Mouse (Mus musculus): Measurements from ENCODE around the gene Ybx1. TPM values are rescaled to one million over a fixed set of nuclear protein-coding genes. Genes with fewer than 3 reads are reported as not detected.
"Not testable (repeated sequence)": the region's sequence is repeated elsewhere in the genome, so short reads cannot be mapped to it uniquely, and the experiment has no call there.

The Ybx1 gene
- total RNA-seq (2021): 100 to 1,000 TPM; 798 to 928 TPM
- long read RNA-seq, transcript Ybx1-201 (8 exons, 1,628 nt): major isoform, 583 of 715 reads
- long read RNA-seq, partial matches to known transcripts: 33 of 715 reads
- long read RNA-seq, other reads (novel, unspliced or antisense): 98 of 715 reads

GRCm38 (mm10) chr4:119294415-119295133, at the start of gene Ybx1:
Gene Ybx1, minus strand, starts transcription at chr4:119294604.
- peak; percentile 100 for DNase-seq (ENCODE audit: low spot score in 2 of 2)

- DNase-seq (ENCODE audit: low spot score in 2 of 2): peak; percentile 71 to 78
Observed at GRCm38 (mm10) chr4:119338861-119339361, 44.5 kb upstream of the Ybx1 start.

GRCm38 (mm10) chr4:119338422-119338821, 44.0 kb upstream of the Ybx1 start:
- peak in 1 of 2 experiments; percentile 33 for DNase-seq (ENCODE audit: low spot score in 2 of 2)

- no peak for DNase-seq (ENCODE audit: low spot score in 2 of 2)
Observed at GRCm38 (mm10) chr4:119333487-119333886, 39.1 kb upstream of the Ybx1 start.

DNA sequence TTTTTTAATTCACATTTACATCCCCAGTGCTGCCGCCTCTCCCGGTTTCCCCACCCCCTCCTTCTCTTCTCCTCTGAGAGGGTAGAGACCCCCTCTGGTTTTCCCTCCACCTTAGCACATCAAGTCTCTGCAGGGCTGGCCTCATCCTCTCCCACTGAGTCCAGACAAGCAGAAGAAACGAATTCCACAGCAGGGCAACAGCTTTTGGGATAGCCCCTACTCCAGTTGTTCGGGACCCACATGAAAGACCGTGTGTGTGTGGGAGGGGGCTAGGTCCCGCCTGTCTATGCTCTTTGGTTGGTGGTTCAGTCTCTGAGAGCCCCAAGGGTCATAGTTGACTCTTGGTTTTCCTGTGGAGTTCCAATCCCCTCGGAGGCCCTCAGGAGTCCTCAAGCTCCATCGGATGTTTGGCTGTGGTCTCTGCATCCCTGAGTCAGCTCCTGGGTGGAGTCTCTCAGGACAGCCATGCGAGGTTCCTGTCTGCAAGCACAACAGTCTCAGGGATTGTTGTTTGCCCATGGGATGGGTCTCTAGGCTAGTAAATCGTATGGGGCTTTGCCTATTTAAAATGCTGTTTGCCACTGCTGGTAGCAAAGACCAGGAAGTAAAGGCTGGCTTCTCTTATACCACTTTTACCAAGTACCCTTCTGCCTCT, 26.6 kb upstream of the Ybx1 start:
- peak; percentile 8 to 23 for DNase-seq (ENCODE audit: low spot score in 2 of 2)

DNA sequence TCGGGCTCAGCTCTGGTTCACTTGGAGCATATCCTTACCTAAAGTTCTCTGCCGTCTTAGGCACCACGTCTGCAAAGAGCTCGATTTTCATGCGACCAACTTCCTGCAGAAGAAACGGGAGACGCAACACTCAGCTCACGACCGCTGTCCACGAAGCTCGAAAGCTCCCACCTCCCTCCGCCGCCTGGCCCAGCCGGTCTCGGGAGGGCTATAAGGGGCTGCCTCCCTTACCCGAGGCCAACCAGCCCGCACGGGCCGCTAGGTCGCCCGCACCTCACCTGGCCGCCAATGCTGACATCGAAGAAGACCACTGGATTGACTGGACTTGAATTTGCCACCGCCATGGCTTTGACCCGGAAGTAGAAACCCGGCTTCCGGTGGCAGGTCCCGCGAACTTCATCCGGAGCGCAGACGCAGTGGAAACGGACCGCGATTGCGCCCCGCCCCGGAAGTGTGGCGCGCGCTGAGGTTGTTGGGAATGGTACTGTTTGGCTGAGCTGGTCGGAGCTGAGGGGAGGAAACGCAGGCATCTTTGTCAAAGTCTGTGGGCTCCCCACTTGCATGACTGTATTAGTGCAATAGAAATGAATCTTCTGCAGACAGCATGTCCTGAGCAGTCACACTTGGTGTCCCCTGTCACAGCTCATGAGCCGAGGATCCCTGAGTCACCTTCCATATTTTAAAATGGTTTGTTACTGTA, 25.9 kb upstream of the Ybx1 start, which contains the start of gene Ppih:
Gene Ppih, minus strand, starts transcription at position 416 of the 700 bp plus-strand sequence.
- DNase-seq (ENCODE audit: low spot score in 2 of 2): peak; percentile 96 to 97

GRCm38 (mm10) chr4:119313756-119314155, 19.4 kb upstream of the Ybx1 start:
- no peak for DNase-seq (ENCODE audit: low spot score in 2 of 2)

- DNase-seq (ENCODE audit: low spot score in 2 of 2): no peak
Observed at GRCm38 (mm10) chr4:119305418-119305817, 11.0 kb upstream of the Ybx1 start.

DNA sequence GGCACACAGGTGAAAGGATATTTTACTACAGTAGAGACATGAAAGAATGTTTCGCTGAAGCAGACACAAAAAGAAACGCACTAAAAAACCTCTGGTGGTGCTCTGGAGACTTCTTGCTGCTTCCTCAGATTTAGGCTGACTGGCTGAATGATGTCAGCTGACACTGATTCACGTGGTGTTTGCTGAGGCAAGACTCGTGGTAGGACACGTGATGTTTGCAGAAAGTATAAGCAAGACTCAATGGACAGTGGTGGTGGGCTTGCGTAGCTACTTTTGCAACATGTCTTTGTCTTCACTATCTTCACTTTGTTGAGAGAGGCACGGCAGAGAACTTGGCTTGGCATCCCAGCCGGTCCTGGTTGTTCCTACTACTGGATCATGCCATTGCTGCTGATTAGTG, 8.9 kb upstream of the Ybx1 start:
- no peak for DNase-seq (ENCODE audit: low spot score in 2 of 2)

DNA sequence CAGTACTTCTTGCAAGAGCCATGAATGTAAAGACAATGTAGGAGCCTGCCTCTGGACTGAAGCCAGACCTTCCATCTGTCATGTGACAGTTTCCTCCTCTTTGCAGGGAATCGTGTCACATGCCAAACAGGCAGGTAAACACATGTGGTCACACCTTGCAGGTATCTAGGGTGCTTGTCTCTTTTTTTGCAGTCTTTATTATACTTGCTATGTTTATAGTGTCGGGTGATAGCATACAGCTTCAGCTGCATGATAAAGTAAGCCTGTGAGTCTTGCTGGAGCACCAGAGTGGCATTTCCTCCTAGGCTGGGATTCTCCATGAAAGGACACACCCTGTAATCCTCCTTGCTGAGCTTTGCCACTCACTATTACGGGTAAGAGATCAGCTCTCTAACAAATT, 7.4 kb upstream of the Ybx1 start:
- DNase-seq (ENCODE audit: low spot score in 2 of 2): no peak

DNA sequence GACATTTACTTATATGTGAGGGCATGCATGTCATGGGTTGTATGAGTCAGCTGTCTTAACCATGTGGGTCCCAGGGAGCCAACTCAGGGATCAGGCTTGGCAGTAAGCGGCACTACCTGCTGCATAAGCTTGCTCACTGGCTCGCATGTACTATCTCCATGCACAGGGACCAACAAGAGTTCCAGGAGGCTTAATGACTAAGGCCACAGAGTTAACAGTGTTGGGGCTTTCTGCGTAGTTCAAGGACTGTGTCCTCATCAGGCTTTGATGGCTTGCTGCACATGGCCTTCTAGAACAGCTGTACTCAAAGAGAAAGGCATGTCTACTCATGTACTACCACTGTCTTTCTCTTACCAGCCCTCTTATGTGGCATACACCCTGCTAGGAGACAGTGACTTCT, 6.4 kb upstream of the Ybx1 start:
- DNase-seq (ENCODE audit: low spot score in 2 of 2): no peak

- DNase-seq (ENCODE audit: low spot score in 2 of 2): no peak
Observed at GRCm38 (mm10) chr4:119297361-119297760, 3.0 kb upstream of the Ybx1 start.

- peak in 1 of 2 experiments; percentile 21 for DNase-seq (ENCODE audit: low spot score in 2 of 2)
Observed at GRCm38 (mm10) chr4:119295134-119295453, 690 bp upstream of the Ybx1 start.

GRCm38 (mm10) chr4:119293574-119294258, 688 bp downstream of the Ybx1 start:
- DNase-seq (ENCODE audit: low spot score in 2 of 2): peak; percentile 40 to 41

GRCm38 (mm10) chr4:119292771-119293573, 1.4 kb downstream of the Ybx1 start:
- DNase-seq (ENCODE audit: low spot score in 2 of 2): peak; percentile 48 to 63

- no peak for DNase-seq (ENCODE audit: low spot score in 2 of 2)
Observed at GRCm38 (mm10) chr4:119291921-119292320, 2.5 kb downstream of the Ybx1 start.

- no peak for DNase-seq (ENCODE audit: low spot score in 2 of 2)
Observed at GRCm38 (mm10) chr4:119285336-119285735, 9.1 kb downstream of the Ybx1 start.

- no peak for DNase-seq (ENCODE audit: low spot score in 2 of 2)
Observed at GRCm38 (mm10) chr4:119284861-119285260, 9.5 kb downstream of the Ybx1 start.

- DNase-seq (ENCODE audit: low spot score in 2 of 2): not testable (repeated sequence)
Observed at GRCm38 (mm10) chr4:119278784-119279183, 15.6 kb downstream of the Ybx1 start.

DNA sequence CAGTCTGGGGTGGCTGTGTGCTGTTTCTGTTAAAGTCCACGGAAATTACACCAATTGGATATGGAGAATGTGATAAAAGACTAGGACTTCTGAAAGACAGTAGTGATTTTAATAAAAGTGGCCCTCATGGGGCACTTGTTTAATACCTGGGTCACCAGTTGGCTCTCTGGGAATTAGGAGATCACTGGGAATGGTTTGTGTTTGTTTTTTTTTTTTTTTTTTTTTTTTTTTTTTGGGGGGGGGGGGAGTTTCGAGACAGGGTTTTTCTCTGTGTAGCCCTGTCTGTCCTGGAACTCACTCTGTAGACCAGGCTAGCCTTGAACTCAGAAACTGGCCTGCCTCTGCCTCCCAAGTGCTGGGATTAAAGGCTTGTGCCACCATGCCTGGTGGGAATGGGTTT, 18.7 kb downstream of the Ybx1 start:
- no peak for DNase-seq (ENCODE audit: low spot score in 2 of 2)
